Mouse (Mus musculus): Measurements from ENCODE around the gene Cnot4.

Cnot4 gene

DNA sequence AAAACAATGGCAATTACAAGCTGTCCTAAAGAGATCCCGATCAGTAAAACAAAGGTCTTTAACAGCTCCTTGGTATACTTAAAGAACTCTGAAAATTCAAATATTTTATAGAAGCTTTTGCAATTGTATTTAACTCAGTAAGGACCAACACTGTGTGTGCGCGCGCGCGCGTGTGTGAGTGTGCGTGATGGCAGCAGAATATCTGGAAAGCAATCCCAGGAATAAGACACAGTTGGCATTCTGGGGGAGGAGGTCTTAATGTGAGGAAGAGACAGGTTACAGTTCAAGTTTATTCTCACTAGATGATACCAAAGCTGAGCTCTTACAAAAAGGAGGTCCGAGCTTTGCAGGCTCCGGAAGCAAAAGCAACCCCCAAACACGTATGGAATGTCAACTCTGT lies 100.2 kb downstream of the Cnot4 start:
- DNase-seq (ENCODE audit: low spot score in 2 of 2), result no peak

- no peak for DNase-seq (ENCODE audit: low spot score in 2 of 2)
Observed at GRCm38 (mm10) chr6:35032704-35033103, 100.8 kb downstream of the Cnot4 start.

DNA sequence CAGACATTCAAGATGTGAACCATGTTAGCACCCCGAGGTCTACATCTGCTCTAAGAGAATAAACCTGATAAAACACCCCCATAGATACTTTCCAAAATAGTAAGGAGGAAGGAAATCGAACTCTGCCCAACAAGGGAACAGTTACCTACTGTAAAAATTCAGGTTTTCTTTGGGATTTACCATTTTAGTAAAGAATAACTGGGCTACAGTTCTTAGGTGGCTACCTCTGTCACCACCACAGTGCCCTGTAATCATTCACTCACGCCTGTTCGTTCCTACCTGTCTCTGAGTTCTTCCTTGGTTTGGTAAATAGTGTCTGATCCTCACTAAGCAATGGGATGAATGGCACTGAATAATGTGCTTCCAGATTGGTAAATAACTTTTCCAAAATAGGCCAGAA lies 102.7 kb downstream of the Cnot4 start:
- no peak for DNase-seq (ENCODE audit: low spot score in 2 of 2)

GRCm38 (mm10) chr6:35030226-35030625 lies 103.3 kb downstream of the Cnot4 start:
- no peak for DNase-seq (ENCODE audit: low spot score in 2 of 2)

DNA sequence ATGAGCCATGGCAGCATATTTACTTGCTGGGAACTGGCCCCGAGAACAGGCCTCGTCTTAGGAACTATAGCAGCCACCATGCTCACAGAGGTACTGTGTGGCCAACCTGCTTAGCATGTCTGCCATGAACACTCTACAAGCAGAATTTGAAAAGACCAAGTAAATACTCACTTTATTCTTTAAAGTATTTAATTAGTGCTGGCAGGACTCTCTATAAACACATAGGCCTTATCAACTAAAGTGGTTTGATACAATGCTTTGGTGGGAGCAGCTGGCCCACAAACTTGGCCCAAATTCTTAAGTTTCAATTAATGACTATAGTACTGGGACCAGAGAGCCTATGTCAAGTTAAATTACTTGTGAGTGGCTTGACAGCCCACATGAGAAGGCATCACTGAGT lies 105.5 kb downstream of the Cnot4 start:
- no peak for DNase-seq (ENCODE audit: low spot score in 2 of 2)

DNA sequence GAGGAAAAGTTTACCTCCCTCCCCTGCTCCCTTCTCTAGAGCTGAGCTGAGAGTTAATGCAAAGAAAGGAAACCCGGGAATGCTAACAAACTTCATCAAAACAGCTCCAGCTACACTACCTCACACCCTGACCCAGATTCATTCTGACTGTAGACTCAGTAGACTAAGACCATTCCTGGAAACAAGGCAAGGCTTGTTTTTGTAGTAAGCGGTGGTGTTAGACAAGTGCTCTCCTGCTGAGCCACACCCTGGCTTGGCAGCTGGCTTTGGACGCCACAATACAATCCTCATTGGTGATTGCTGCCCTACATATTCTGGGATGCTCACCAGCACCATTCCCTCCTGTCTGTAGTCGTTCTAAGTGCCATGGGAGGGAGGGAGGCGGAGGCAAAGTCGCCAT lies 106.3 kb downstream of the Cnot4 start:
- no peak for DNase-seq (ENCODE audit: low spot score in 2 of 2)

- no peak for DNase-seq (ENCODE audit: low spot score in 2 of 2)
Observed at GRCm38 (mm10) chr6:35016624-35017023, 116.9 kb downstream of the Cnot4 start.

- DNase-seq (ENCODE audit: low spot score in 2 of 2), result no peak
Observed at GRCm38 (mm10) chr6:35011953-35012352, 121.6 kb downstream of the Cnot4 start.

GRCm38 (mm10) chr6:35010705-35011104 lies 122.8 kb downstream of the Cnot4 start:
- DNase-seq (ENCODE audit: low spot score in 2 of 2), result no peak

GRCm38 (mm10) chr6:35002261-35002669 lies 131.3 kb downstream of the Cnot4 start:
- DNase-seq (ENCODE audit: low spot score in 2 of 2), result peak; percentile 77 to 78

DNA sequence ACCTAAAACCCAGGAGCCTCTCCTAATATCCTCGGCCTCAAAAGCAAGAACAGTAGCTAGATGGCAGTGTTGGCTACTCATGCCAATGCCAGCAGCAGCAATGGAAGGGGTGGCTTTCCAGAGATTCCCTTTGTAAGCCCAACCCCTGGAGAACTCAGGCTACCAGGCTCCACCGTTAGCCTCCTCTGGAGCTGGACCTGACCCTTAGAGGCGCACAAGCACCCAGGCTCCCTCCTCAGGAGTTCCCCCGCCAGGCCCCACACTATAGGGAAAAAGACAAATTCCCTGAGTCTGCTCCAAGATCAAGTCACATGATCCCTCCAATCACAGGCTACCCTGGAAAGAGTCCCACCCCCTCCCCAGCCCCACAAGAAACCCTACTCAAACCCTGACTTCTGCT lies 134.4 kb downstream of the Cnot4 start:
- DNase-seq (ENCODE audit: low spot score in 2 of 2), result peak; percentile 63 to 65

DNA sequence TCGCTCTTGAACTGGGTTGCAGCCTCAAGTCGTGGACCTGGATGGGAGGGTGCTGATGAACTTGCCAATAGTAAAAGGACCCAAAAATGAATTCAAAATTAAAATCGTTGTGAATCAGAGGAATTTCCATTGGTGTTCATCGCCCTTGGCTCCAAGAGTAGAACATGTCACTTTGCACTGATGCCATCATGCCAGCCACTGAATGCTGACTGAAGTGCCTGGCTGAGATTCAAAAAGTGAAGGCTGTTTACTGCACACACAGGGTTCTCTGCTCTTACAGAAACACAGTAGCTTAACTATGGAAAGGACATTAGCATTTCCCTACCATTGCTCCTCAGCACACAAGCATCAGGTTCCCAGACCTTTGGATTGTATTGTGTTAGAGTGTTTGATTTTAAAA lies 137.0 kb downstream of the Cnot4 start:
- DNase-seq (ENCODE audit: low spot score in 2 of 2), result no peak

DNA sequence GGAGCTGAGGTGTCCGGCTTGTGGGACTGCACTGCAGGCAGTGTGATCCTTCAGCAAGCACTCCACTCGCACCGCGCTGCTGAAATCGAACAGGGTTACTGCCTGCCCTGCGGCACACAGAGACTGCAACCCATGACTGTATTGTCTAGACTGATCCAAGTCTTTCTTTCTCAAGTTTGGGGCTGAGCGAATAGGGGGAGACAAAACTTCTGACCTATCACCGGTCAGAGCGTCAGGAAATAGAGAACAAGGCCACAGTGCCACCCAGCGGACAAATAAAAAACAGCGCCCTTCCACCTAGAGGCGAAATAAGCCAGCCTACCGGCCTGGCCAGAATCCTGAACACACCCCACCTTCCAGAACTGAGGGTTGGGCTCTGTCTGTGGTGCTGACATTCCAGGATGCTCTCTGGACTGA lies 138.3 kb downstream of the Cnot4 start:
- DNase-seq (ENCODE audit: low spot score in 2 of 2), result peak; percentile 84 to 87

DNA sequence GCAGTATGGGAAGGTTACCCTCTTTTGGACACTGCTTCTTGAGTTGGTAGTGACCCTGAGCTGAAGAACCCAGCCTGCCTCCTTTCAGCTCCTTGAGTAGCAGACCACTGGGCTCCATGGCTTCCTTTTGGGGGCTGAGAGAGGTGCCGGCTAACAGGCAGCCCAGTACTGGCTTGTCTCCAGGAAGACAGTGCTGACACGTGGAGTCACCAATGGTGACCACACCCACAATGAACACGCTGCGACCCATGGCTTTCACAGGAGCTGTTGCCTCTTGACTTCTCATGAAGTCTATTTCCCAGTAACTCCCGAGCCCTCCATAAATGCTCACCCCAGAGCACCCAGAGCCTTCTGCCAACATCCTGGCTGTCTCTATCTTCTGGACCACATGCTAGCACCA lies 138.8 kb downstream of the Cnot4 start:
- no peak for DNase-seq (ENCODE audit: low spot score in 2 of 2)

DNA sequence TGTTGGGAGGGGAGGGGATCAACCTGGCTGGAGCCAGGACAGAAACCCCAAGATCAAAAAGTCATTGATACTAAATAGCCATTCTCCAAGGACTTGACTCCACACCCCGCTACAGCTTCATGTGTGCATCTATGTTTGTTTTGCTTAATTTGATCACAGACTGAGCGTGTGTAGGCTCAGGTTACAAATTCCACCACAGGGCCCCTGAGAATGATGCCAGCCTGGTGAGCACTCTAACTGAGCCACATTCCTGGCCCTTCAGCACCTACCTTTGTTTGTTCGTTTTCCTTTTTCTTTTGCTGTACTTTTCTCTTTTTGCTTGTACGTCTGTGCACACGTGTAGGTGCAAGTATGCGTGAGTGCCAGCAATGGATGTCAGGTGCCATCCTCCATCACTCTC lies 144.3 kb downstream of the Cnot4 start:
- no peak for DNase-seq (ENCODE audit: low spot score in 2 of 2)

DNA sequence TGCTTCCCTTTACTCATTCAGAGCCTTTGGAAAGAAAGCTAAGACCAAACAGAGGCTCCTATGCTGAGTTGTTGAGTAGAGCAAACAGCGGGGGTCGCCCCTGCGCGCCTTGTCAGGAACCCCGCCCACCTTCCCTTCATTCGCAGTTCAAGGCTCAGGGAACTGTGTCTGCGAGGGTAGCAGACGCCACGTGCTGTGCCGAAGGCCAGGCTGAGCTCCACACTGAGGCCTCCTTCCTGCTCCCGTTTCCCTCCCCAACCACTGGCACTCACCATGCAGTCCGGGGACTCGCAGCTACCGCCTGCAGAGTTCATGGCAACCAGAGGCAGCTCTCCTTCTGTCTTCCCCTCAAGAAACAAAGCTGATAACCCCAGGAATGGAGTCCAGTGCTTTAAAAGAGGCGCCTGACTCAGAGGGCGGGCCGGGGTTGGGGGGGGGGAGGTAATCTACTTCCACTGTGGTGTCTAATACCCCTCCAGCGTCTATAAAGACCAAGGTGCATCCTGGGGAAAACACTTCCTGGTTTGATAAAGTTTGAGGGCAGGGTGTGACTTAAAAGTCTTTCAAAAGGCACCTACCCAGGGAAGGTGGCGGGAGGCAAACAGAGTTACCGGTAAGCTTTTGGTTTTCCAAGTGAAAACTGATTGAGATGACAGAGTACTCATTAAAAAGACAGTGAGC lies 145.3 kb downstream of the Cnot4 start, which contains the start of gene Slc23a4:
Gene Slc23a4, minus strand, starts transcription at position 324 of the 681 bp plus-strand sequence.
- DNase-seq (ENCODE audit: low spot score in 2 of 2), result no peak

- no peak for DNase-seq (ENCODE audit: low spot score in 2 of 2)
Observed at GRCm38 (mm10) chr6:34987085-34987645, 146.4 kb downstream of the Cnot4 start.

DNA sequence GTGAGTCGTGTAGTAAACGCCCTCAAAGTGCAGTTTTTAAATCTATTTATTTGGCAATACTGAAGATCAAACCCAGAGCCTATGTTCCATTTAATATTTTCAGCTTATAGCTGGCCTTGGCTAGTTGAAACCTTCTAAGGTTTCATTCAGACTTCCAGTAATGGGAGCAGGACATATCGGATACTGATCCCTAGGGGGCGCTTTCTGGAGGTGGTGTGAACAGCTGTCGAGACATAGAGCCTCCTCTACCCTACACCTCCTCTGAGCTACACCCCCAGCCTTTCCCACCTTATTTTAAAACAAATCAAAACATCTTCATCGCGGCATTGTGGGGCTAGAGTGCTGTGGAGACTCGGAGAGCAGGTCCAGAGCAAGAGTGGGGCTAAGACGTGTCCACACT lies 152.9 kb downstream of the Cnot4 start:
- no peak for DNase-seq (ENCODE audit: low spot score in 2 of 2)

GRCm38 (mm10) chr6:34979291-34979690 lies 154.2 kb downstream of the Cnot4 start:
- no peak for DNase-seq (ENCODE audit: low spot score in 2 of 2)

All from right cerebral cortex, adult 2 months (tissue).